In genomic region chr10:109999904-110000303, GRCm38 (mm10) we compare ENCODE assay signal across 11 mouse cellular contexts.
A peak's percentile ranks its signal among the peaks of the same experiment; 100 is the strongest.
DNase-seq lines count a peak whose midpoint lies in the region; ATAC-seq lines count a peak whose summit lies in the region.
"Had no signal": no experiment of that assay in that cellular context is flagged by ENCODE, and none has a peak within 500 bp of the region (broad histone marks: within the 10 kb centered on the region; RNA-seq: fewer than 3 reads in every experiment).

No protein-coding gene starts in this region.

- H3K4me3 ChIP-seq in heart, embryonic 16.5 days (ENCODE audit: low read length) = peak overlapping the region; percentile 11
- no peak overlapping the region for H3K4me3 ChIP-seq in heart, embryonic 11.5 days (ENCODE audit: low read depth, low read length)
- H3K4me3 ChIP-seq in embryonic facial prominence, embryonic 10.5 days = no peak overlapping the region
- H3K4me3 ChIP-seq: hindbrain, embryonic 10.5 days had no signal

- H3K27ac ChIP-seq in heart, embryonic 16.5 days (ENCODE audit: low read length) = 0 out of 2 replicates have a peak overlapping the region, but pooled peaks have one; percentile 5
- H3K27ac ChIP-seq in heart, embryonic 11.5 days (ENCODE audit: low read depth, low read length) = no peak overlapping the region
- 0 out of 2 replicates have a peak overlapping the region, but pooled peaks have one; percentile 19 for H3K27ac ChIP-seq in embryonic facial prominence, embryonic 10.5 days (replicated peaks)

- no peaks in the 10 kb centered on the region for H3K4me1 ChIP-seq in heart, embryonic 16.5 days (ENCODE audit: control insufficient read depth, insufficient read depth, low read length)
- H3K4me1 ChIP-seq in heart, embryonic 11.5 days (ENCODE audit: control insufficient read depth, insufficient read depth, low read length) = no peaks in the 10 kb centered on the region
- peaks cover 16% of the 10 kb centered on the region for H3K4me1 ChIP-seq in embryonic facial prominence, embryonic 10.5 days

- no peaks in the 10 kb centered on the region for H3K27me3 ChIP-seq in heart, embryonic 16.5 days (ENCODE audit: control insufficient read depth, insufficient read depth, low read length)
- no peaks in the 10 kb centered on the region for H3K27me3 ChIP-seq in heart, embryonic 11.5 days (ENCODE audit: control insufficient read depth, insufficient read depth, low read length)
- H3K27me3 ChIP-seq in embryonic facial prominence, embryonic 10.5 days (replicated peaks; ENCODE audit: low read depth, poor library complexity, severe bottlenecking) = no peaks in the 10 kb centered on the region
- H3K27me3 ChIP-seq: CH12.LX had no signal

- H3K4me2 ChIP-seq in heart, embryonic 16.5 days (ENCODE audit: low read depth, low read length) = peak overlapping the region; percentile 16; the same call in 1 of the 2 replicates
- H3K4me2 ChIP-seq in heart, embryonic 11.5 days = no peak overlapping the region

- no peak for ATAC-seq in heart, embryonic 16.5 days (replicated peaks; ENCODE audit: extremely low read depth, insufficient read depth, low FRiP score)
- ATAC-seq in heart, embryonic 11.5 days (replicated peaks; ENCODE audit: insufficient number of reproducible peaks, low FRiP score, low TSS enrichment) = no peak

- DNase-seq in Muller cell, postnatal 12 days (ENCODE audit: inconsistent ontology term) = peak; percentile 52
- peak; percentile 19 for DNase-seq in embryonic facial prominence, embryonic 10.5 days (ENCODE audit: low spot score)
- DNase-seq in kidney, postnatal 25 days = peak; percentile 17 to 38
- no peak for DNase-seq in urinary bladder, postnatal 14 days (ENCODE audit: low spot score)
- no peak for DNase-seq in adrenal gland, adult 2 months
- DNase-seq in lung, postnatal 25 days (ENCODE audit: low spot score) = no peak
- DNase-seq: thymus, postnatal 36 days had no signal

- no peaks in the 10 kb centered on the region for H3K9me3 ChIP-seq in heart, embryonic 16.5 days (replicated peaks; ENCODE audit: control insufficient read depth, low read length)
- H3K9me3 ChIP-seq in heart, embryonic 11.5 days (replicated peaks; ENCODE audit: control insufficient read depth, low read length) = no peaks in the 10 kb centered on the region
- H3K9me3 ChIP-seq in embryonic facial prominence, embryonic 10.5 days = no peaks in the 10 kb centered on the region
- H3K9me3 ChIP-seq: hindbrain, embryonic 10.5 days had no signal

- no peak overlapping the region for H3K9ac ChIP-seq in heart, embryonic 16.5 days (ENCODE audit: low read length)
- no peak overlapping the region for H3K9ac ChIP-seq in heart, embryonic 11.5 days (ENCODE audit: low read depth, low read length)

- WGBS in heart, embryonic 16.5 days = 62% methylated on average over 10 of the region's 10 CpGs
- 82% methylated on average over 10 of the region's 10 CpGs for WGBS in heart, embryonic 11.5 days (ENCODE audit: insufficient replicate concordance)
- WGBS in embryonic facial prominence, embryonic 10.5 days = 60% methylated on average over 10 of the region's 10 CpGs

- H3K36me3 ChIP-seq in heart, embryonic 16.5 days (ENCODE audit: control insufficient read depth, insufficient read depth) = no peaks in the 10 kb centered on the region
- no peaks in the 10 kb centered on the region for H3K36me3 ChIP-seq in heart, embryonic 11.5 days (ENCODE audit: control insufficient read depth, insufficient read depth, low read length)
- no peaks in the 10 kb centered on the region for H3K36me3 ChIP-seq in embryonic facial prominence, embryonic 10.5 days (replicated peaks)
- H3K36me3 ChIP-seq: hindbrain, embryonic 10.5 days had no signal

Comparison
In these comparisons a context has a peak if more than half of its experiments do, and no peak if none do; other contexts are left out.
1. DNase-seq: peak in Muller cell, postnatal 12 days (single experiment), embryonic facial prominence, embryonic 10.5 days (single experiment) and kidney, postnatal 25 days (2 of 2); none in urinary bladder, postnatal 14 days (single experiment), adrenal gland, adult 2 months (single experiment) and lung, postnatal 25 days (single experiment).